Mouse (Mus musculus) forebrain, embryonic 15.5 days (tissue): ENCODE measurements at regions not wholly inside any gene's neighbourhood (a gene's known extent, or its start where the extent isn't known, plus 50 kb on each side); places are given as distances from the start of the nearest gene placed in this dataset.
A peak's percentile ranks its signal among the peaks of the same experiment; 100 is the strongest.

ENCODE experiments used
- ATAC-seq: fragments of 200-750 bp; cut with Nextera tagmentation; replicated peaks from 2 replicates; pipeline ENCODE4 v1.8.0; 2017; ENCODE audit warnings: mild to moderate bottlenecking, moderate TSS enrichment, moderate library complexity
- H3K27ac ChIP-seq: fragments of 300-500 bp; sonication (generic); replicated peaks from 2 replicates; pipeline ENCODE4 v1.5.1; 2015; ENCODE audit warnings: mild to moderate bottlenecking, inconsistent platforms
- H3K27me3 ChIP-seq: fragments of 300-500 bp; sonication (generic); 2 replicates; pipeline ENCODE4 v1.6.1; 2015; ENCODE audit warnings: inconsistent platforms
- H3K36me3 ChIP-seq: fragments of 300-500 bp; sonication (generic); 2 replicates; pipeline ENCODE4 v1.6.1; 2015; ENCODE audit warnings: mild to moderate bottlenecking, inconsistent platforms
- H3K4me1 ChIP-seq: fragments of 300-500 bp; sonication (generic); 2 replicates; pipeline ENCODE4 v1.6.1; 2015; ENCODE audit warnings: inconsistent platforms
- H3K4me2 ChIP-seq: fragments of 300-500 bp; sonication (generic); replicated peaks from 2 replicates; pipeline ENCODE4 v1.6.1; 2015; ENCODE audit warnings: mild to moderate bottlenecking, inconsistent platforms
- H3K4me3 ChIP-seq: fragments of 300-500 bp; sonication (generic); 2 replicates; pipeline ENCODE4 v1.5.1; 2015; ENCODE audit warnings: mild to moderate bottlenecking, inconsistent platforms
- H3K9ac ChIP-seq: fragments of 300-500 bp; sonication (generic); replicated peaks from 2 replicates; pipeline ENCODE4 v1.6.1; 2015; ENCODE audit warnings: mild to moderate bottlenecking, inconsistent platforms
- H3K9me3 ChIP-seq: fragments of 300-500 bp; sonication (generic); 2 replicates; pipeline ENCODE4 v1.6.1; 2016; ENCODE audit warnings: inconsistent platforms
- WGBS: fragments of 180-500 bp; shearing (Covaris S2); methylation state at CpG from one replicate; pipeline ENCODE4 v1.1.7; 2015; ENCODE audit warnings: mixed read lengths; 5-methylcytosine and 5-hydroxymethylcytosine counted together

GRCm38 (mm10) chr9:91798837-91799225, 393.9 kb upstream of the Plscr5 start:
- ATAC-seq: 0 out of 2 replicates have a peak, but pooled peaks have one; percentile 13
- Histone ChIP-seq H3K27ac (no peak overlapping the region), H3K36me3 (no peaks in the 10 kb centered on the region), H3K4me2 (no peak overlapping the region), H3K9ac (no peak overlapping the region), H3K4me3 (no peak overlapping the region), H3K9me3 (no peaks in the 10 kb centered on the region), H3K4me1 (no peaks in the 10 kb centered on the region), H3K27me3 (no peaks in the 10 kb centered on the region)
- 77% methylated on average over 4 of the region's 4 CpGs for WGBS

DNA sequence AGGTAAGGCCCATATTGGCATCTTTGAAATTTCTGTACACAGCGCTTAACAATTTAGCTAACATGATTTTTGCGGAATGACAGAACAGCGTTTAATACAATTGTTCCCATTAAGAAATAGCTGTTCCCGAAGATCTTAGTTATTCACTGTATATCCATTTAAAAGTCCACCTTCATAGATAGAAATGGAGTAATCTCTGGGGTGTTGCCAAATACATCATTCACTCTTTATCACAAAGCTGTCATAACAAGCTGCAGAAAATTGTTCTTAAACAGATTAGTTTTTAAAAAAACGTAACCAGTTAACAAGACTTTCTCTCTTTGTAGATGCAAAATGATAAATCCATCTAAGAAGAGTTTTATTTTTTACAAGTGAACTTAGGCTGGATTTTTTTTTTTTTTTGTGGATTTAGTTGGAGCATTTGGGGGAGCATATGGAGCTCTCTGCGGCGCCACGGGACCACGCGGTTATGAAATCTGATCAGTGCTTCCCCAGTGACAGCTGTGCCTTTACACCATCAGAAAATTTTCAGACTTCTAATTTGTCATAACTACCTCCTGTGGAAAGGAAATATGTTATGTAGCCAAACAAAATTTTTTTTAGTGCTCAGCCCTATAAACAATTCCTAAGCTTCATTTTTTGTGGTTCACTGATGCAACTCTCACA, 394.4 kb upstream of the Plscr5 start:
- H3K4me3 ChIP-seq: no peak overlapping the region
- H3K4me2 ChIP-seq: no peak overlapping the region
- no peak overlapping the region for H3K27ac ChIP-seq
- no peaks in the 10 kb centered on the region for H3K4me1 ChIP-seq
- no peaks in the 10 kb centered on the region for H3K9me3 ChIP-seq
- WGBS: 75% methylated on average over 10 of the region's 10 CpGs
- no peaks in the 10 kb centered on the region for H3K36me3 ChIP-seq
- H3K9ac ChIP-seq: no peak overlapping the region
- H3K27me3 ChIP-seq: no peaks in the 10 kb centered on the region
- peak; percentile 82 for ATAC-seq

- no peak overlapping the region for H3K4me3 ChIP-seq
- H3K9me3 ChIP-seq: no peaks in the 10 kb centered on the region
- no peak overlapping the region for H3K9ac ChIP-seq
- no peaks in the 10 kb centered on the region for H3K27me3 ChIP-seq
- H3K4me2 ChIP-seq: no peak overlapping the region
- ATAC-seq: no peak
- no peak overlapping the region for H3K27ac ChIP-seq
- no peaks in the 10 kb centered on the region for H3K4me1 ChIP-seq
- no peaks in the 10 kb centered on the region for H3K36me3 ChIP-seq
- 80% methylated on average over 4 of the region's 4 CpGs for WGBS
Observed at GRCm38 (mm10) chr9:91796976-91797375, 395.8 kb upstream of the Plscr5 start.

DNA sequence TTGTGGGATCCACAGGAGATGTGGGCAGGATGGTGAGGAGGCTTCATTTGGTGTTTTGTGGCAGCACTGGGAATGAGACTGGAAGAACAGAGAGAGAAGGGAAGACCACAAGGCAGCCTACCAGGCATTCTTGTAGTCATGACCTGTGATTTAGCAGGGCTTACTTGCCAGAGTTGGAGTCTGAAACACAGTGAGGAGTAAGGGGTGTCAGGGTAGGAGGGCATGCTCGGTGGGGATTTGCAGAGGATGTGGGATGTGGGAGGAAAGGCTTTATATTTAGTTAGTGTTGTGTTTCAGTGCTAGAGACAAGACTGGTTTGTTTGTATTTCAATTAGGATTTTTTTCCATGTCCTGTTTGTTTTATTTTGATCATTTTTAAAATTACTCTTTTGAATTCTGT, 387.3 kb upstream of the Zic1 start:
- H3K9me3 ChIP-seq: no peaks in the 10 kb centered on the region
- no peak overlapping the region for H3K9ac ChIP-seq
- H3K27me3 ChIP-seq: no peaks in the 10 kb centered on the region
- no peak for ATAC-seq
- WGBS: 72% methylated on average over 1 of the region's 1 CpGs
- H3K4me3 ChIP-seq: no peak overlapping the region
- no peak overlapping the region for H3K4me2 ChIP-seq
- no peaks in the 10 kb centered on the region for H3K4me1 ChIP-seq
- no peak overlapping the region for H3K27ac ChIP-seq
- H3K36me3 ChIP-seq: no peaks in the 10 kb centered on the region

DNA sequence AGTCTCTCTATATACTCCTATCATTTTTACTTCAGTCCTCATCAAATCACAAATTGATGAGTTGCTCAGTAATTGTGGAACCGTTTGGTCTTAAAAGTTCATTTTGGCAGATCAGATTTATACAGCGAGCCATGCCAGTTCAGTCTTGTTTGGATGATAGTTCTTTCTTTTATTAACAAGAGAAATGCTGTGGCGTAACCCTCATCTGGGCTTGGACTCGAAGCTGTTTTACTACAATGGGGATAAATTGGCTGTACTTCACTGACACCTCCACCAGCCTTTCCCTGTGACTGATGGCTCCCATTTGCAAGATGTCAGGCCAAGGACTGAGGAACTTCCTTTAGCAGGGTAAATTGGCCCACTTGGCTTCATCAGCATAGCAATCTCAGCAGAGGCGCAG, 345.5 kb upstream of the Zic1 start:
- Histone ChIP-seq H3K4me3 (no peak overlapping the region), H3K27ac (no peak overlapping the region), H3K9me3 (no peaks in the 10 kb centered on the region), H3K4me1 (no peaks in the 10 kb centered on the region), H3K36me3 (no peaks in the 10 kb centered on the region), H3K4me2 (no peak overlapping the region), H3K27me3 (no peaks in the 10 kb centered on the region), H3K9ac (no peak overlapping the region)
- no peak for ATAC-seq
- 70% methylated on average over 5 of the region's 5 CpGs for WGBS

- Histone ChIP-seq H3K36me3 (no peaks in the 10 kb centered on the region), H3K27ac (no peak overlapping the region), H3K4me3 (no peak overlapping the region), H3K4me2 (no peak overlapping the region), H3K27me3 (no peaks in the 10 kb centered on the region), H3K9ac (no peak overlapping the region), H3K4me1 (no peaks in the 10 kb centered on the region), H3K9me3 (no peaks in the 10 kb centered on the region)
- 61% methylated on average over 6 of the region's 6 CpGs for WGBS
- no peak for ATAC-seq
Observed at GRCm38 (mm10) chr9:91680859-91681258, 315.2 kb upstream of the Zic1 start.

DNA sequence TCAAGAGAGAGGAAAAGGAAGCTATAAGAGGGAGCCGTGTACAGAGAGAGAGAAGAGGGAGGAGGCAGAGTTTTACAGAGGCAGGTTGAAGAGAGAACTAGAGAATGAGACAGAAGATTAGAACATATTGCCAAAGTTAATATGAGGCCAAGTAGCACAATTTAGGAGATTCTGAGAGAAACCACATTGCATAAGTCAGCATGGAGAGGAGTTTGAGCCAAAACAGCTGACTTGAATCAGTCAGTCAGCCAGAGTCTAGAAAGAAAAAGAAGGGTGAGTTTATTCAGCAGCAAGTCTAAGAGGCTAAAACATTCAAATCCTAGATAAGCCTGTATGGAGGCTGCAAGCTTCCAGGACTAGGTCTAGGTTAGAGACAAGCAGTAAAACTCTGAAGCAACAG, 301.1 kb upstream of the Zic1 start:
- 68% methylated on average over 1 of the region's 1 CpGs for WGBS
- no peak overlapping the region for H3K27ac ChIP-seq
- no peak for ATAC-seq

DNA sequence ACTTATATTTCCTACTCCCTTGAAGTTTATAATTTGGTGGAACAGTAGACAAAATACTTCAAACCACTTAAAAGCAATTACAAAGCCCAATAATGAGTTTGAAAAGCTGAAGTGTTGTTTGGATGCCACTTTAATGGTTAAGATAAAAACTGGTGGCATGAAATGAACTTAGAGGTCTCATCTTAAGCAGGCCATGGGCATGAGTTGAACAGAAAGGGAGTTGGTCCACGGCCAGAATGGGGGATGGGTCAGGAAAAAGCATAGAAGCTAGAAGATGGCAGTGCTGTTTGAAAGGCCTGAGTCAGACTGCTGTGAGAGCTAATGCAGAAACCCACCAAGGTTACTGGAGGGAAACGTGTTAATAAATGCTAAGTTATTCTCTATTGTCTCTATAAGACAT, 294.5 kb upstream of the Zic1 start:
- H3K4me1 ChIP-seq: no peaks in the 10 kb centered on the region
- no peak for ATAC-seq
- no peaks in the 10 kb centered on the region for H3K36me3 ChIP-seq
- no peaks in the 10 kb centered on the region for H3K9me3 ChIP-seq
- no peak overlapping the region for H3K4me2 ChIP-seq
- H3K4me3 ChIP-seq: no peak overlapping the region
- no peak overlapping the region for H3K9ac ChIP-seq
- no peaks in the 10 kb centered on the region for H3K27me3 ChIP-seq
- H3K27ac ChIP-seq: no peak overlapping the region
- WGBS: 51% methylated on average over 2 of the region's 2 CpGs

More for the DNA sequence above, 301.1 kb upstream of the Zic1 start:
- Histone ChIP-seq H3K9ac (no peak overlapping the region), H3K36me3 (no peaks in the 10 kb centered on the region), H3K4me1 (no peaks in the 10 kb centered on the region), H3K9me3 (no peaks in the 10 kb centered on the region), H3K27me3 (no peaks in the 10 kb centered on the region), H3K4me2 (no peak overlapping the region), H3K4me3 (no peak overlapping the region)

- WGBS: 41% methylated on average over 4 of the region's 4 CpGs
- Histone ChIP-seq H3K4me2 (no peak overlapping the region), H3K4me1 (no peaks in the 10 kb centered on the region), H3K9ac (no peak overlapping the region), H3K27ac (no peak overlapping the region), H3K9me3 (no peaks in the 10 kb centered on the region), H3K4me3 (no peak overlapping the region), H3K27me3 (no peaks in the 10 kb centered on the region), H3K36me3 (no peaks in the 10 kb centered on the region)
- ATAC-seq: no peak
Observed at GRCm38 (mm10) chr9:91654071-91654470, 288.5 kb upstream of the Zic1 start.

DNA sequence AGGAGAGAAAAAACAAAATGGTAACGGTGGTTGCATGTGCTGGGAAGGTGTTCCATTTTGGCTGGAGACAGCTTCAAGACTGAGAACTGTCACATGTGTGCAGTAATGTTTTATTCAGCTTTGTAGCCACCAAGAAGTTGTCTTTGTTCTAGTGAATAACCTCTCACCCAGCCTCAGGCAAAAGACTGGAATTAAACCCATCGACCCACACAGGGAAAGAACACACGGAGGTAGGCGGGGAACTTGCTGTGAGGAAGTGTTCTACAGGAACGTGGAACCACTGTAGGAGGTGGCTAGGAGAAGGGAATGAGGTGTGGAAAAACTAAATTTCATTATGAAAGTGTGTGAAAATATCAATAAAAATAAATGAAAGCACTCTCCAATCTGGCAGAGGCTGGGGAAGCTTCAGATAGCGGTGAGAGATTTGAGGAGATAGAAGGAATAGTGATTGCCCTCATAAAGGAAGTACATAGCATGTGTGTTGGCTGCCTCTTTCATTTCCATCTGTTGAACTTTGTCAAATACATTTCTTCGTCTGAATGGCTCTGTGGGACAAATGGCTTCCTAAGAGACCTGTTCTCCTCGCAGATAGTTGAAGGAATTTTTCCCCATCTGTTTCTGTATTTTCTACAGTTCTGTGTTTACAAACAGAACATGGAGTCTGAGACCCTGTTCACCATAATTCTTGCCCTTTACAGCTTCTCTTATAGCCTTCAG, 286.9 kb upstream of the Zic1 start:
- H3K4me1 ChIP-seq: no peaks in the 10 kb centered on the region
- WGBS: 60% methylated on average over 8 of the region's 8 CpGs
- H3K27me3 ChIP-seq: no peaks in the 10 kb centered on the region
- no peak overlapping the region for H3K4me3 ChIP-seq
- no peaks in the 10 kb centered on the region for H3K36me3 ChIP-seq
- H3K9ac ChIP-seq: no peak overlapping the region
- no peak for ATAC-seq
- H3K9me3 ChIP-seq: no peaks in the 10 kb centered on the region
- H3K27ac ChIP-seq: no peak overlapping the region
- H3K4me2 ChIP-seq: no peak overlapping the region

GRCm38 (mm10) chr9:91610401-91610800, 244.8 kb upstream of the Zic1 start:
- Histone ChIP-seq H3K36me3 (no peaks in the 10 kb centered on the region), H3K4me1 (no peaks in the 10 kb centered on the region), H3K9ac (no peak overlapping the region), H3K27ac (no peak overlapping the region), H3K4me2 (no peak overlapping the region), H3K4me3 (no peak overlapping the region), H3K27me3 (no peaks in the 10 kb centered on the region), H3K9me3 (no peaks in the 10 kb centered on the region)
- WGBS: 91% methylated on average over 2 of the region's 2 CpGs
- ATAC-seq: no peak

GRCm38 (mm10) chr9:91609457-91610166, 244.0 kb upstream of the Zic1 start:
- Histone ChIP-seq H3K4me2 (0 out of 2 replicates have a peak overlapping the region, but pooled peaks have one; percentile 10), H3K36me3 (no peaks in the 10 kb centered on the region), H3K4me3 (no peak overlapping the region), H3K4me1 (no peaks in the 10 kb centered on the region), H3K27ac (peak overlapping the region; percentile 39; the same call in 1 of the 2 replicates), H3K9me3 (no peaks in the 10 kb centered on the region), H3K27me3 (no peaks in the 10 kb centered on the region), H3K9ac (no peak overlapping the region)
- WGBS: 46% methylated on average over 10 of the region's 10 CpGs
- ATAC-seq: peak; percentile 83
